Mouse (Mus musculus) embryonic facial prominence, embryonic 11.5 days (tissue): Measurements from ENCODE around the gene B3gnt4. TPM values are rescaled to one million over a fixed set of nuclear protein-coding genes. Genes with fewer than 3 reads are reported as not detected.
A peak's percentile ranks its signal among the peaks of the same experiment; 100 is the strongest.
"Not testable (repeated sequence)": the region's sequence is repeated elsewhere in the genome, so short reads cannot be mapped to it uniquely, and the experiment has no call there.

Experiments used
- ATAC-seq: fragments of 200-750 bp; cut with Nextera tagmentation; replicated peaks from 2 replicates; pipeline ENCODE4 v1.8.0; 2017; ENCODE audit warnings: low read depth; ENCODE audit not compliant: insufficient number of reproducible peaks, low FRiP score, low TSS enrichment
- DNase-seq: peaks from one replicate; pipeline ENCODE4 v3.0.0-alpha.2; 2015; ENCODE audit warnings: low spot score
- H3K27ac ChIP-seq: fragments of 300-500 bp; sonication (generic); replicated peaks from 2 replicates; pipeline ENCODE4 v1.5.1; 2014; ENCODE audit warnings: mild to moderate bottlenecking, low read depth, low read length, control low read depth
- H3K27me3 ChIP-seq: fragments of 300-500 bp; sonication (generic); 2 replicates; pipeline ENCODE4 v1.6.1; 2014; ENCODE audit warnings: mild to moderate bottlenecking, low read length, moderate library complexity, mixed read lengths; ENCODE audit not compliant: control insufficient read depth, insufficient read depth
- H3K36me3 ChIP-seq: fragments of 300-500 bp; sonication (generic); replicated peaks from 2 replicates; pipeline ENCODE4 v1.6.1; 2014; ENCODE audit warnings: low read depth, mild to moderate bottlenecking, low read length, moderate library complexity, mixed read lengths; ENCODE audit not compliant: control insufficient read depth, insufficient read depth
- H3K4me1 ChIP-seq: fragments of 300-500 bp; sonication (generic); 2 replicates; pipeline ENCODE4 v1.6.1; 2014; ENCODE audit warnings: low read length, mixed read lengths; ENCODE audit not compliant: control insufficient read depth, insufficient read depth
- H3K4me2 ChIP-seq: fragments of 300-500 bp; sonication (generic); 2 replicates; pipeline ENCODE4 v1.6.1; 2014; ENCODE audit warnings: low read depth, mild to moderate bottlenecking, control low read depth, low read length, moderate library complexity
- H3K4me3 ChIP-seq: fragments of 300-500 bp; sonication (generic); 2 replicates; pipeline ENCODE4 v1.5.1; 2014; ENCODE audit warnings: low read depth, low read length, control low read depth
- H3K9ac ChIP-seq: fragments of 300-500 bp; sonication (generic); replicated peaks from 2 replicates; pipeline ENCODE4 v1.6.1; 2014; ENCODE audit warnings: mild to moderate bottlenecking, control low read depth, low read length
- H3K9me3 ChIP-seq: fragments of 300-500 bp; sonication (generic); replicated peaks from 2 replicates; pipeline ENCODE4 v1.6.1; 2016; ENCODE audit warnings: mild to moderate bottlenecking, low read length, inconsistent platforms, mixed read lengths; ENCODE audit not compliant: control insufficient read depth
- WGBS: fragments of 180-500 bp; shearing (Covaris S2); extraction: QIAGEN DNeasy Blood & Tissue Kit; methylation state at CpG from one replicate; pipeline ENCODE4 v1.1.7; 2014; 5-methylcytosine and 5-hydroxymethylcytosine counted together
- polyA plus RNA-seq: library from polyadenylated mRNA; unstranded; fragments of >200 nt; fragmentation: Nextera tagmentation; extraction: Ambion mirVana; gene quantifications from 2 replicates; pipeline ENCODE4 v1.2.1, GENCODE M21; 2014

Gene B3gnt4
- polyA plus RNA-seq, 1 experiment from 2014 or later = 1.8 TPM

DNA sequence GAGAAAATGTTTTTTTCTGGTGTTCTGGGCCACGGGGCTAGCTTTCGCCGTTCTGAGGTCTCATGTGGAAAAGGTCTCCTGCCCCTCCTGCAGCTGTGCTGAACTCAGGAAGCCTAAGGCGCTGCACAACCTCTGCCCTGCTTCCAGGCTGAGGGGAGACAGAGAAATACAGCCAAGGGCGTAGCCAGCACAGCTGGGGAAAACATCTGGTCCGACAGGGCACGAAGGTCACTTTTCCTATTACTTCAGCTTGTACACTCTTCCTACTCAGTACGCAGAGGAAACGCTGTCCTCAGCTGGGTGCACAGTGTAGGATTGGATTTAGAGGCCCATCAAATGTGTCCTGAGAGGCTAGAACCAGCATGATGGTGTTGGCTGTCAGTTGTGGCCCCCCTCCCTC lies 20.3 kb upstream of the B3gnt4 start:
- ATAC-seq = no peak
- no peak overlapping the region for H3K27ac ChIP-seq
- no peak overlapping the region for H3K4me2 ChIP-seq
- WGBS = 29% methylated on average over 9 of the region's 9 CpGs
- no peaks in the 10 kb centered on the region for H3K36me3 ChIP-seq
- no peaks in the 10 kb centered on the region for H3K27me3 ChIP-seq
- no peak overlapping the region for H3K4me3 ChIP-seq
- H3K4me1 ChIP-seq = no peaks in the 10 kb centered on the region; the same call in none of the 2 replicates
- no peak overlapping the region for H3K9ac ChIP-seq
- DNase-seq = no peak
- no peaks in the 10 kb centered on the region for H3K9me3 ChIP-seq

DNA sequence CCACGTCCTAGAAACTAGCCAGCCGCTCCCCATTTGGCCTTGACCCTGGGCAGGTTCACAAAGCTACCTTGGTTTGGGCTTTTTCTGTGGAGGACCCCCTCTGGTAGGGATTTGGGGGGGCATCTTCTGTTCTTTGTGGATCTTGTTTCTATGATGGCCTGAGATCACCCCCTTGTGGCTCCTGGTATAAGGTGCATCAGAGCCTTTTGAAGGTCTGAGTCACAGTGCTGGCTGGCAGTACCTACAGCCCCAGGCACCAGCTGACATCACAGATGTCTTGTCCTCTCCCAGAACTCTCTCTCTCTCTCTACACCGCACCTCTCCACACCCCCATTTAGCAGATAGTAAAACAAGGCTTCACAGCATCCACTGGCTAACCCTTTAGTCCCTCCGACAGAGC lies 10.5 kb upstream of the B3gnt4 start:
- Histone ChIP-seq H3K4me3 (no peak overlapping the region), H3K36me3 (no peaks in the 10 kb centered on the region), H3K4me1 (peaks cover 4% of the 10 kb centered on the region; the same call in 1 of the 2 replicates), H3K27me3 (no peaks in the 10 kb centered on the region), H3K9ac (0 out of 2 replicates have a peak overlapping the region, but pooled peaks have one; percentile 4), H3K9me3 (no peaks in the 10 kb centered on the region), H3K4me2 (no peak overlapping the region), H3K27ac (no peak overlapping the region)
- no peak for ATAC-seq
- 43% methylated on average over 4 of the region's 4 CpGs for WGBS
- peak; percentile 22 for DNase-seq

DNA sequence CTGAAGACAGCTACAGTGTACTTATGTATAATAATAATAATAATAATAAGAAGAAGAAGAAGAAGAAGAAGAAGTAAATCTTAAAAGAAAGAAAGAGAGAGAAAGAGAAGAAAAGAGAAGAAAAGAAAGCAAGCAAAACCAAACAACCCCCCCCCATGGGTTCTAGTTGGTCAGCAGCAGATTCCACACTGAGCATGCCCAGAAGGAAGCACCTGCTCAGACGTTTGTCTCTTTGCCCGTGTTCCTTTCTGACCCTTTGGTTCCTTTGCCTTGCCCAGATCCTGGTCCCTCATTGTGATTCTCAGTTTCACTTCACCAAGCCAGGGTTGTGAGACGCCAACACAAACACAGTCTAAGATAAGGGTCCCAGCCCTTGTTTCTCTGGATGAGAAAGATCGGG lies 8.3 kb upstream of the B3gnt4 start:
- no peak overlapping the region for H3K9ac ChIP-seq
- ATAC-seq = no peak
- no peak overlapping the region for H3K27ac ChIP-seq
- no peak for DNase-seq
- H3K4me3 ChIP-seq = no peak overlapping the region
- peaks cover 4% of the 10 kb centered on the region; the same call in 1 of the 2 replicates for H3K4me1 ChIP-seq
- H3K4me2 ChIP-seq = no peak overlapping the region
- H3K9me3 ChIP-seq = no peaks in the 10 kb centered on the region
- H3K36me3 ChIP-seq = no peaks in the 10 kb centered on the region
- H3K27me3 ChIP-seq = no peaks in the 10 kb centered on the region
- 70% methylated on average over 3 of the region's 4 CpGs for WGBS

DNA sequence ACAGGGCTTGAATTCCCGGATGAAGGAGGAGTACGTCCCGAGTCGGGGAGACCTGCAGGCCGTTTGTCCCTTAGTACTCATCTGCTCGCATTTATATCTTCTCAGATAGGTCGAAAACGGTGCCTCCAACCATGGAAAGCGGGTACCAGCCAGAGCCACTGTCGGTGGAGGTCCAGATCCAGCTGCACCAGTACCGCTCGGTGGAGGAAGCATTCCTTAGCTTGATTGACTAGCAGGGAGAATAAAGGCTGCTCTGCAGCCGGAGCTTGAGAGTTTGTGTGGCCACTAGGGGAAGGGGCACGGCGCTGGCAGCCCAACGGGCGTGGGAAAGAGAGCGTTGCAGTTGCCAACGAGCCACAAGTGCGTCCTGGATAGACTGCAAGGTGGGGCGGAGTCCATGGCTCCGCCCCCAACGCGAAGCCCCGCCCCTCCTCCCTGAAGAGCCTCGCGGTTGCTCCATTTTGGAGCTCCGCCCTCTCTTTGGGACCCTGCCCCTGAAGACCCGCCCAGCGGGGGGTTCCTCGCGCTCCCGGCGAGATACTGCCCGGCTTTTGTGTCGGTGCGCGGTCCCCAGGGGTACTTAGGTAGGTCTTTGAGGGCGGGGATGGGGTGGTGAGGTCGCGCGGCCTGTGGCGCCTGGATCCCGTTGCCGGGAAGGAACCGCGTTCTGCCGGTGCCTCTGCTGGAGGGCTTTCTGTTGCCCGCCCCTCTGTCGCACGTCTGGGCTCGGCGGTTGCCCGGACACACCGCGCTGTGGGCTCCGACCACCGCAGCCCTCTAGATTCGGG lies 2.1 kb upstream of the B3gnt4 start:
- WGBS = 1% methylated on average over 56 of the region's 59 CpGs
- H3K27me3 ChIP-seq = no peaks in the 10 kb centered on the region
- H3K9ac ChIP-seq = peak overlapping the region; percentile 67
- no peaks in the 10 kb centered on the region for H3K9me3 ChIP-seq
- H3K4me1 ChIP-seq = no peaks in the 10 kb centered on the region
- ATAC-seq = peak; percentile 79
- H3K36me3 ChIP-seq = no peaks in the 10 kb centered on the region; the same call in 1 of the 2 replicates
- peak overlapping the region; percentile 55 for H3K4me3 ChIP-seq
- no peak overlapping the region for H3K27ac ChIP-seq
- peak; percentile 97 for DNase-seq
- peak overlapping the region; percentile 81 for H3K4me2 ChIP-seq

DNA sequence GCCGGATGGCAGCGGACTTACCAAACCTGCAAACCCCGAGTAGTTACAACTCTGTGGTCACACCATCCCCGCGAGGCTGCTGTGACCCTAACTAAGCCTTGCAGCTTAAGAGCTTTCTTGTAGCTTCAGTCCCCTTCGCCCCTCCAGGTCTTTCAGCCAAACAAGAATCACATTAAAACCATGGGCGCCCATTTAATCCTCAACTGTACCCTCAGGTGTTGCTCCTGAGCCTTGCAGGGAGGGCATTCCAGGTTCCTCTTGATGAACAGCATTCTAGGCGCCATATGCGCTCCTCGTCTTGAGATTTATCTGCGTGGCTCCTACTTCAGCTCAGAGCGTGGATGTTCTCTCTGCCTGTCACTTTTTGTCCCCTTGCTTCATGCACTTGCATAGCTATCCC lies 1.3 kb upstream of the B3gnt4 start:
- Histone ChIP-seq H3K4me3 (peak overlapping the region; percentile 55), H3K27me3 (no peaks in the 10 kb centered on the region), H3K4me1 (no peaks in the 10 kb centered on the region), H3K36me3 (no peaks in the 10 kb centered on the region; the same call in 1 of the 2 replicates), H3K9me3 (no peaks in the 10 kb centered on the region), H3K27ac (no peak overlapping the region), H3K9ac (peak overlapping the region; percentile 67), H3K4me2 (peak overlapping the region; percentile 81)
- ATAC-seq (no peak), DNase-seq (no peak)
- WGBS = 11% methylated on average over 12 of the region's 12 CpGs

DNA sequence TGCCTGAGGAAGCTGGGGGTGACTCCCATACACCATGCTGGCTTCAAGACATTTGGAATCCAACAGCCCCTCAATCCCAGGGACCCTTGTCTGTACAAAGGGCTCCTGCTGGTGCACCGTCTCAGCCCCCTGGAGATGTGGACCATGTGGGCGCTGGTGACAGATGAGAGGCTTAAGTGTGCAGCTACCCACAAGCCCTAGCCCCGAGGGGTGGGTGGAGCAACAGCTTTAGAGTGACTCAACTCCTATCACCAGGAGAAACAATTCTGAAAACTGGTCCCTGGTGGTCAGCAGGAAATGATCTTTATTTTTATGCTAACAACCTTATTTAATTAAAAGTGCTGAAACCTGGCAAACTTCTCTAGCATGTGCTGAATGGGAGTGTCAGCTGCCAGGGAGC lies 1.2 kb downstream of the B3gnt4 start:
- WGBS = 72% methylated on average over 3 of the region's 3 CpGs

DNA sequence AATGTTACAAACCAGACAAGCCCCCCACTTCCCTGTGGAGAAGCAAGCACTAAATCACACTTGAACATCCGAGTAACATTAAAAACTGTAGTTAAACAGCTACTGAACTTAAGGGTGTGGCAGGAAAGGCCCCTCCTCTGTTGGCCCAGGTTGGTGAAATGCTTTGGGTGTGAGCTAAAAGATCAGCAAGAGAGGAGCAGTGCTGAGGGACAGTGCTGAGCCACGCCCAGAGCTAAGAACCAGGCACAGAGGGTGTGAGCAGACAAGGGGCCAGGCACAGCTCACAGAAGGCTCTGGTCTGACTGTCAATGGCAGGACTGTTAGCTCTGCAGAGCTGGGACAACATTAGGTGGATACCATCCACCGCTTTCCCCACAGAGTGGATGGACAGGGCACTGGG lies 1.8 kb downstream of the B3gnt4 start:
- no peak for DNase-seq
- WGBS = 85% methylated on average over 3 of the region's 3 CpGs
- Histone ChIP-seq H3K36me3 (no peaks in the 10 kb centered on the region; the same call in 1 of the 2 replicates), H3K27ac (no peak overlapping the region), H3K4me3 (no peak overlapping the region), H3K9me3 (no peaks in the 10 kb centered on the region), H3K9ac (no peak overlapping the region), H3K27me3 (no peaks in the 10 kb centered on the region), H3K4me2 (no peak overlapping the region), H3K4me1 (no peaks in the 10 kb centered on the region)
- no peak for ATAC-seq

More for the DNA sequence above, 1.2 kb downstream of the B3gnt4 start:
- H3K4me2 ChIP-seq, H3K4me1 ChIP-seq, DNase-seq, H3K9me3 ChIP-seq, ATAC-seq, H3K4me3 ChIP-seq, H3K27ac ChIP-seq, H3K9ac ChIP-seq, H3K36me3 ChIP-seq, H3K27me3 ChIP-seq: not testable (repeated sequence)

DNA sequence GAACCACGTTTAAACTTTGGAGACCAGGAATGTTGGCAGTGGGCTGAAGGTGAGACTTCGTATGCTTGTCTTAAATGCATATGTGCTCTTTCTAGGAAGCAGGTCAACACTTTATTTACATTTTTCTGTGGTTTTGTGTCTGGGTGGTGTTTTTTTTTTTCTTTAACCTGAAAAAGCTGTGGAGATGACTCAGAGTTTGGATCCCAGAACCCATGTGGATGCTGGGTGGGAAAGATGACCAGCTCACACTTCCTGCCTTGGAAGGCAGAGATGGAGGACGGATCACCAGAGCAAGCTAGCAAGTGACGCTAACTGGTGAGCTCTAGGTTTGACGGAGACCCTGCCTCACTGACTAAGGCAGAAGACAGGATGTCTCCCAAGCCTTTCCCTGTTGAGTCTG lies 4.6 kb downstream of the B3gnt4 start:
- Histone ChIP-seq H3K4me3 (no peak overlapping the region), H3K9ac (no peak overlapping the region), H3K9me3 (no peaks in the 10 kb centered on the region), H3K27ac (no peak overlapping the region), H3K27me3 (no peaks in the 10 kb centered on the region), H3K36me3 (no peaks in the 10 kb centered on the region; the same call in 1 of the 2 replicates), H3K4me2 (no peak overlapping the region), H3K4me1 (no peaks in the 10 kb centered on the region)
- WGBS = 88% methylated on average over 5 of the region's 5 CpGs
- ATAC-seq (no peak), DNase-seq (no peak)
